Mouse (Mus musculus): ENCODE measurements around the gene Dpp3.
"Not testable (repeated sequence)": the region's sequence is repeated elsewhere in the genome, so short reads cannot be mapped to it uniquely, and the experiment has no call there.

GRCm38 (mm10) chr19:4948641-4949040, 20.6 kb upstream of the Dpp3 start:
- not testable (repeated sequence) for TF ChIP-seq CTCF (IDR thresholded peaks at IDR 0.05; ENCODE audit: low read depth, low read length); POLR2A (IDR thresholded peaks at IDR 0.05; ENCODE audit: borderline replicate concordance, low read depth, low read length)

Measured in bone marrow macrophage, adult 2 months (primary cell).